ENCODE assay signal across 26 mouse cellular contexts in genomic region chrX:42119442-42120048, GRCm38 (mm10).
"Had no signal": no experiment of that assay in that cellular context is flagged by ENCODE, and none has a peak within 500 bp of the region (broad histone marks: within the 10 kb centered on the region; RNA-seq: fewer than 3 reads in every experiment).

No protein-coding gene starts in this region.

- ATAC-seq: hindbrain, embryonic 16.5 days; inflammation-experienced regulatory T-cells, adult 6 months; intestine, embryonic 15.5 days; intestine, postnatal 0 days had no signal

- H3K4me1 ChIP-seq: heart, embryonic 10.5 days; heart, embryonic 13.5 days; heart, embryonic 15.5 days; hindbrain, embryonic 12.5 days; intestine, embryonic 15.5 days; limb, embryonic 10.5 days; limb, embryonic 12.5 days had no signal

- H3K9ac ChIP-seq: heart, embryonic 13.5 days; heart, embryonic 15.5 days; hindbrain, embryonic 12.5 days; hindbrain, embryonic 14.5 days; intestine, embryonic 15.5 days; limb, embryonic 12.5 days had no signal

- DNase-seq: gastrocnemius, adult 2 months; gastrocnemius, postnatal 10 days; gastrocnemius, postnatal 25 days; heart, adult 18-20 months; heart, postnatal 14 days; heart, postnatal 36 days; kidney, adult 18-20 months; kidney, adult 8-10 months; kidney, postnatal 10 days; kidney, postnatal 25 days; kidney, postnatal 4 days; liver had no signal

- H3K4me2 ChIP-seq: heart, embryonic 13.5 days; heart, embryonic 15.5 days; hindbrain, embryonic 12.5 days; hindbrain, embryonic 14.5 days; intestine, embryonic 15.5 days; limb, embryonic 12.5 days; liver, embryonic 11.5 days had no signal

- H3K9me3 ChIP-seq: heart, embryonic 10.5 days; heart, embryonic 13.5 days; heart, embryonic 15.5 days; hindbrain, embryonic 12.5 days; intestine, embryonic 15.5 days; limb, embryonic 10.5 days; limb, embryonic 12.5 days had no signal

- H3K27ac ChIP-seq: gastrocnemius, adult 2 months; heart, embryonic 10.5 days; heart, embryonic 13.5 days; heart, embryonic 15.5 days; hindbrain, embryonic 12.5 days; hindbrain, embryonic 14.5 days; intestine, embryonic 15.5 days; layer of hippocampus, adult 2 months; left cerebral cortex, adult 2 months; limb, embryonic 10.5 days; limb, embryonic 12.5 days had no signal

- H3K27me3 ChIP-seq: heart, embryonic 13.5 days; heart, embryonic 15.5 days; hindbrain, embryonic 12.5 days; intestine, embryonic 15.5 days; limb, embryonic 12.5 days had no signal

- H3K36me3 ChIP-seq: heart, embryonic 10.5 days; heart, embryonic 13.5 days; heart, embryonic 15.5 days; hindbrain, embryonic 12.5 days; intestine, embryonic 15.5 days; limb, embryonic 10.5 days; limb, embryonic 12.5 days had no signal

- H3K4me3 ChIP-seq: gastrocnemius, adult 2 months; heart, embryonic 10.5 days; heart, embryonic 13.5 days; heart, embryonic 15.5 days; hindbrain, embryonic 12.5 days; intestine, embryonic 15.5 days; layer of hippocampus, adult 2 months; left cerebral cortex, adult 2 months; limb, embryonic 10.5 days; limb, embryonic 12.5 days had no signal
